Mouse (Mus musculus) liver, adult 2 months (tissue): ENCODE data around the gene Olfr509. TPM values are rescaled to one million over a fixed set of nuclear protein-coding genes. Genes with fewer than 3 reads are reported as not detected.
"Not testable (repeated sequence)": the region's sequence is repeated elsewhere in the genome, so short reads cannot be mapped to it uniquely, and the experiment has no call there.

ENCODE experiments used
- DNase-seq: peaks from one replicate; pipeline ENCODE4 v3.0.0-alpha.2; 2011; ENCODE audit warnings: low read depth, low spot score; ENCODE audit errors: extremely low read depth
- H3K27ac ChIP-seq: fragments of 200-500 bp; replicated peaks from 2 replicates; pipeline ENCODE4 v1.5.1; 2012; ENCODE audit warnings: low read depth, mild to moderate bottlenecking, control low read depth, inconsistent platforms, low read length; ENCODE audit not compliant: insufficient read depth
- H3K27me3 ChIP-seq: fragments of 200-500 bp; 2 replicates; pipeline ENCODE4 v1.6.1; 2012; ENCODE audit warnings: mild to moderate bottlenecking, moderate library complexity, low read length, inconsistent platforms; ENCODE audit not compliant: control insufficient read depth, insufficient read depth
- H3K36me3 ChIP-seq: fragments of 200-500 bp; 2 replicates; pipeline ENCODE4 v1.6.1; 2012; ENCODE audit warnings: low read length, inconsistent platforms; ENCODE audit not compliant: control insufficient read depth, insufficient read depth
- H3K4me1 ChIP-seq: fragments of 200-500 bp; 2 replicates; pipeline ENCODE4 v1.6.1; 2011; ENCODE audit warnings: low read length; ENCODE audit not compliant: control insufficient read depth, insufficient read depth
- H3K4me3 ChIP-seq: fragments of 200-500 bp; 2 replicates; pipeline ENCODE4 v1.5.1; 2011; ENCODE audit warnings: low read depth, mild to moderate bottlenecking, control low read depth, low read length, moderate library complexity; ENCODE audit not compliant: insufficient read depth
- H3K79me2 ChIP-seq: fragments of 200-500 bp; 2 replicates; pipeline ENCODE4 v1.6.1; 2012; ENCODE audit warnings: inconsistent platforms, mild to moderate bottlenecking, low read length, moderate library complexity; ENCODE audit not compliant: control insufficient read depth, insufficient read depth
- H3K9ac ChIP-seq: fragments of 200-500 bp; 2 replicates; pipeline ENCODE4 v1.6.1; 2012; ENCODE audit warnings: low read depth, mild to moderate bottlenecking, control low read depth, inconsistent platforms, low read length
- CTCF ChIP-seq: fragments of 200-500 bp; IDR thresholded peaks from 2 replicates; pipeline ENCODE4 v1.5.1; 2011; ENCODE audit warnings: low read depth, low read length, control low read depth
- POLR2A ChIP-seq: fragments of 200-500 bp; IDR thresholded peaks from 2 replicates; pipeline ENCODE4 v1.6.1; 2011; ENCODE audit warnings: low read length, control low read depth; ENCODE audit not compliant: insufficient read depth; ENCODE audit errors: extremely low read depth
- WGBS: fragments of 180-500 bp; shearing (Covaris S2); methylation state at CpG from one replicate; pipeline ENCODE4 v1.1.7; 2018; 5-methylcytosine and 5-hydroxymethylcytosine counted together
- polyA plus RNA-seq: library from polyadenylated mRNA; depleted of rRNA; stranded (reverse); fragments of >200 nt; gene quantifications from 2 replicates; pipeline ENCODE4 v1.2.3, GENCODE M21; 2012; rRNA removed
- total RNA-seq: library from RNA; depleted of rRNA; stranded (reverse); fragments of >200 nt; gene quantifications from 2 replicates; pipeline ENCODE4 v1.2.3, GENCODE M21; 2014; rRNA removed

Olfr509 gene
- total and polyA plus RNA-seq, 2 experiments, result not detected

GRCm38 (mm10) chr7:108621514-108621913 lies 30.2 kb downstream of the Olfr509 start, which contains the start of gene Olfr507:
Gene Olfr507, plus strand, starts transcription at chr7:108621814.
- no peak within 1 kb of the TSS for H3K4me3 ChIP-seq
- TF ChIP-seq POLR2A (no peak), CTCF (no peak)
- no peak within 1 kb of the TSS for H3K27ac ChIP-seq
- no peaks in the 10 kb centered on the region for H3K4me1 ChIP-seq
- H3K79me2 ChIP-seq, result no peaks in the 10 kb centered on the region
- no peaks in the 10 kb centered on the region for H3K36me3 ChIP-seq
- DNase-seq, result no peak
- 56% methylated on average over 2 of the region's 2 CpGs for WGBS
- no peaks in the 10 kb centered on the region for H3K27me3 ChIP-seq
- no peak within 1 kb of the TSS for H3K9ac ChIP-seq

GRCm38 (mm10) chr7:108616781-108617180 lies 34.9 kb downstream of the Olfr509 start:
- 58% methylated on average over 3 of the region's 3 CpGs for WGBS
- not testable (repeated sequence) for H3K9ac ChIP-seq, H3K36me3 ChIP-seq, H3K4me1 ChIP-seq, DNase-seq, H3K27ac ChIP-seq, H3K4me3 ChIP-seq, H3K27me3 ChIP-seq, H3K79me2 ChIP-seq

- no peak for DNase-seq
- H3K27ac ChIP-seq, result no peak overlapping the region
- no peaks in the 10 kb centered on the region for H3K36me3 ChIP-seq
- no peaks in the 10 kb centered on the region for H3K79me2 ChIP-seq
- no peak overlapping the region for H3K4me3 ChIP-seq
- no peak overlapping the region for H3K9ac ChIP-seq
- no peaks in the 10 kb centered on the region for H3K4me1 ChIP-seq
- no peaks in the 10 kb centered on the region for H3K27me3 ChIP-seq
- no peak for TF ChIP-seq POLR2A
- no peak for TF ChIP-seq CTCF
- WGBS, result 82% methylated on average over 2 of the region's 2 CpGs
Observed at GRCm38 (mm10) chr7:108614110-108614509, 37.6 kb downstream of the Olfr509 start.

GRCm38 (mm10) chr7:108610487-108610886 lies 41.2 kb downstream of the Olfr509 start, which contains the start of gene Olfr506:
Gene Olfr506, plus strand, starts transcription at chr7:108610787.
- Histone ChIP-seq H3K9ac (no peak within 1 kb of the TSS), H3K4me3 (no peak within 1 kb of the TSS), H3K27ac (no peak within 1 kb of the TSS), H3K79me2 (no peaks in the 10 kb centered on the region), H3K27me3 (no peaks in the 10 kb centered on the region), H3K36me3 (no peaks in the 10 kb centered on the region), H3K4me1 (no peaks in the 10 kb centered on the region)
- no peak for TF ChIP-seq CTCF
- no peak for TF ChIP-seq POLR2A
- DNase-seq, result no peak

- not testable (repeated sequence) for H3K4me3 ChIP-seq, H3K79me2 ChIP-seq, H3K27me3 ChIP-seq, DNase-seq, H3K9ac ChIP-seq, H3K36me3 ChIP-seq, H3K4me1 ChIP-seq, H3K27ac ChIP-seq
- WGBS, result 60% methylated on average over 3 of the region's 3 CpGs
Observed at GRCm38 (mm10) chr7:108601916-108602315, 49.8 kb downstream of the Olfr509 start.

Other genes with a start within 250 kb of the Olfr509 start
- not detected in 2 replicates for gene Olfr497, start 231.5 kb downstream of the Olfr509 start, total RNA-seq
- not detected in 2 replicates for gene Olfr497, start 231.5 kb downstream of the Olfr509 start, polyA plus RNA-seq
- gene Olfr498, start 186.6 kb downstream of the Olfr509 start, total RNA-seq, result not detected in 2 replicates
- gene Olfr498, start 186.6 kb downstream of the Olfr509 start, polyA plus RNA-seq, result not detected in 2 replicates
- gene Olfr502, start 126.8 kb downstream of the Olfr509 start, total RNA-seq, result not detected in 2 replicates
- not detected in 2 replicates for gene Olfr502, start 126.8 kb downstream of the Olfr509 start, polyA plus RNA-seq
- not detected in 2 replicates for gene Olfr503, start 107.4 kb downstream of the Olfr509 start, total RNA-seq
- gene Olfr503, start 107.4 kb downstream of the Olfr509 start, polyA plus RNA-seq, result not detected in 2 replicates
- gene Olfr504, start 86.1 kb downstream of the Olfr509 start, total RNA-seq, result not detected in 2 replicates
- gene Olfr504, start 86.1 kb downstream of the Olfr509 start, polyA plus RNA-seq, result not detected in 2 replicates
- not detected in 2 replicates for gene Olfr506, start 41.1 kb downstream of the Olfr509 start, total RNA-seq
- not detected in 2 replicates for gene Olfr506, start 41.1 kb downstream of the Olfr509 start, polyA plus RNA-seq
- gene Olfr507, start 30.1 kb downstream of the Olfr509 start, total RNA-seq, result not detected in 2 replicates
- not detected in 2 replicates for gene Olfr507, start 30.1 kb downstream of the Olfr509 start, polyA plus RNA-seq
- gene Olfr508, start 21.9 kb downstream of the Olfr509 start, total RNA-seq, result not detected in 2 replicates
- not detected in 2 replicates for gene Olfr508, start 21.9 kb downstream of the Olfr509 start, polyA plus RNA-seq
- gene Olfr510, start 14.5 kb upstream of the Olfr509 start, total RNA-seq, result not detected in 2 replicates
- not detected in 2 replicates for gene Olfr510, start 14.5 kb upstream of the Olfr509 start, polyA plus RNA-seq
- not detected in 2 replicates for gene Olfr512, start 61.4 kb upstream of the Olfr509 start, total RNA-seq
- gene Olfr512, start 61.4 kb upstream of the Olfr509 start, polyA plus RNA-seq, result not detected in 2 replicates
- gene Olfr513, start 99.1 kb upstream of the Olfr509 start, total RNA-seq, result not detected in 2 replicates
- not detected in 2 replicates for gene Olfr513, start 99.1 kb upstream of the Olfr509 start, polyA plus RNA-seq
- gene Olfr514, start 174.1 kb upstream of the Olfr509 start, total RNA-seq, result not detected in 2 replicates
- gene Olfr514, start 174.1 kb upstream of the Olfr509 start, polyA plus RNA-seq, result not detected in 2 replicates
- not detected in 2 replicates for gene Olfr516, start 198.6 kb upstream of the Olfr509 start, total RNA-seq
- gene Olfr516, start 198.6 kb upstream of the Olfr509 start, polyA plus RNA-seq, result not detected in 2 replicates
- not detected in 2 replicates for gene Olfr517, start 220.5 kb upstream of the Olfr509 start, total RNA-seq
- not detected in 2 replicates for gene Olfr517, start 220.5 kb upstream of the Olfr509 start, polyA plus RNA-seq
- gene Olfr518, start 233.1 kb upstream of the Olfr509 start, total RNA-seq, result not detected in 2 replicates
- not detected in 2 replicates for gene Olfr518, start 233.1 kb upstream of the Olfr509 start, polyA plus RNA-seq
- not detected in 2 replicates for gene Olfr519, start 242.5 kb upstream of the Olfr509 start, total RNA-seq
- gene Olfr519, start 242.5 kb upstream of the Olfr509 start, polyA plus RNA-seq, result not detected in 2 replicates